Mouse (Mus musculus) stomach, embryonic 14.5 days (tissue): ENCODE results near the gene Snx30. TPM values are rescaled to one million over a fixed set of nuclear protein-coding genes. Genes with fewer than 3 reads are reported as not detected.
A peak's percentile ranks its signal among the peaks of the same experiment; 100 is the strongest.

Experiments
- ATAC-seq: fragments of 200-750 bp; cut with Nextera tagmentation; 2 replicates; pipeline ENCODE4 v1.8.0; 2017; ENCODE audit warnings: low read depth, moderate TSS enrichment; ENCODE audit not compliant: insufficient number of reproducible peaks, insufficient read depth, low FRiP score
- H3K27ac ChIP-seq: fragments of 300-500 bp; sonication (generic); 2 replicates; pipeline ENCODE4 v1.5.1; 2014; ENCODE audit warnings: mild to moderate bottlenecking, low read length, moderate library complexity, mixed read lengths
- H3K27me3 ChIP-seq: fragments of 300-500 bp; sonication (generic); 2 replicates; pipeline ENCODE4 v1.6.1; 2014; ENCODE audit warnings: low read length, control low read depth, mixed read lengths; ENCODE audit not compliant: control insufficient read depth, insufficient read depth
- H3K36me3 ChIP-seq: fragments of 300-500 bp; sonication (generic); 2 replicates; pipeline ENCODE4 v1.6.1; 2014; ENCODE audit warnings: mild to moderate bottlenecking, control low read depth, low read length, moderate library complexity, mixed read lengths; ENCODE audit not compliant: control insufficient read depth, insufficient read depth
- H3K4me1 ChIP-seq: fragments of 300-500 bp; sonication (generic); 2 replicates; pipeline ENCODE4 v1.6.1; 2014; ENCODE audit warnings: low read length, control low read depth, mixed read lengths; ENCODE audit not compliant: control insufficient read depth, insufficient read depth
- H3K4me2 ChIP-seq: fragments of 300-500 bp; sonication (generic); replicated peaks from 2 replicates; pipeline ENCODE4 v1.6.1; 2014; ENCODE audit warnings: low read depth, low read length, control low read depth
- H3K4me3 ChIP-seq: fragments of 300-500 bp; sonication (generic); 2 replicates; pipeline ENCODE4 v1.5.1; 2014; ENCODE audit warnings: low read depth, low read length, control low read depth
- H3K9ac ChIP-seq: fragments of 300-500 bp; sonication (generic); replicated peaks from 2 replicates; pipeline ENCODE4 v1.6.1; 2014; ENCODE audit warnings: low read depth, mild to moderate bottlenecking, control low read depth, low read length, moderate library complexity, mixed read lengths
- H3K9me3 ChIP-seq: fragments of 300-500 bp; sonication (generic); 2 replicates; pipeline ENCODE4 v1.6.1; 2016; ENCODE audit warnings: low read depth, low read length, control low read depth; ENCODE audit not compliant: control insufficient read depth
- WGBS: fragments of 180-500 bp; shearing (Covaris S2); extraction: QIAGEN DNeasy Blood & Tissue Kit; methylation state at CpG from one replicate; pipeline ENCODE4 v1.1.7; 2014; 5-methylcytosine and 5-hydroxymethylcytosine counted together
- polyA plus RNA-seq: library from polyadenylated mRNA; unstranded; fragments of >200 nt; fragmentation: Nextera tagmentation; extraction: Ambion mirVana; gene quantifications from 2 replicates; pipeline ENCODE4 v1.2.1, GENCODE M21; 2014

Snx30 gene
- polyA plus RNA-seq, 1 experiment from 2014 or later = 8.9 TPM

GRCm38 (mm10) chr4:59844460-59845244 lies 39.0 kb downstream of the Snx30 start:
- 81% methylated on average over 15 of the region's 15 CpGs for WGBS
- no peaks in the 10 kb centered on the region for H3K9me3 ChIP-seq

DNA sequence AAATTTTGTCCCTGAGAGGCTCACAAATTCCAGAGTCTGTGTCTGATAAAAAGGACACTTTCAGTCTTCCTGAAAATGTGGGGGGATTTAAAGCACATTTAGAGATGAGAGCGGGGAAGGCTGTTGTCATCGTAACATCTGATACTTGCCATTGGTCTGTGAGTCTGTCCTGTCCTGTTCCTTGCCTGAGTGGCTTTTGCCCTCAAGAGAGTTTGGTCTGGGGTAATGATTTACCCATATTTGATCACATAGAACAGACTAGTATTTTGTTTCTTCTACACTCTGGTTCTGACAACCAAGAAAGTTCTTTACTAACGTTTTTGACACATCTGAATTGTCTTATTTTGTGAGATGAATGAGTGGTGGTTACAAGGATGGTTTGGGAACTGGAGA lies 39.6 kb downstream of the Snx30 start:
- Histone ChIP-seq H3K4me3 (no peak overlapping the region), H3K27me3 (no peaks in the 10 kb centered on the region), H3K4me1 (no peaks in the 10 kb centered on the region), H3K27ac (no peak overlapping the region), H3K9ac (no peak overlapping the region), H3K36me3 (peaks cover 2% of the 10 kb centered on the region; the same call in 1 of the 2 replicates), H3K9me3 (no peaks in the 10 kb centered on the region), H3K4me2 (no peak overlapping the region)
- WGBS = 82% methylated on average over 3 of the region's 3 CpGs
- ATAC-seq = no peak

More at GRCm38 (mm10) chr4:59844460-59845244, 39.0 kb downstream of the Snx30 start:
- Histone ChIP-seq H3K4me1 (no peaks in the 10 kb centered on the region), H3K36me3 (peaks cover 2% of the 10 kb centered on the region; the same call in 1 of the 2 replicates), H3K27ac (no peak overlapping the region), H3K4me2 (no peak overlapping the region), H3K27me3 (no peaks in the 10 kb centered on the region), H3K4me3 (no peak overlapping the region), H3K9ac (no peak overlapping the region)
- no peak for ATAC-seq

GRCm38 (mm10) chr4:59847447-59847846 lies 41.8 kb downstream of the Snx30 start:
- Histone ChIP-seq H3K4me1 (no peaks in the 10 kb centered on the region), H3K27me3 (no peaks in the 10 kb centered on the region), H3K27ac (no peak overlapping the region), H3K4me3 (no peak overlapping the region), H3K9me3 (no peaks in the 10 kb centered on the region), H3K4me2 (no peak overlapping the region), H3K9ac (no peak overlapping the region), H3K36me3 (peaks cover 2% of the 10 kb centered on the region; the same call in 1 of the 2 replicates)
- 80% methylated on average over 5 of the region's 5 CpGs for WGBS
- ATAC-seq = no peak

DNA sequence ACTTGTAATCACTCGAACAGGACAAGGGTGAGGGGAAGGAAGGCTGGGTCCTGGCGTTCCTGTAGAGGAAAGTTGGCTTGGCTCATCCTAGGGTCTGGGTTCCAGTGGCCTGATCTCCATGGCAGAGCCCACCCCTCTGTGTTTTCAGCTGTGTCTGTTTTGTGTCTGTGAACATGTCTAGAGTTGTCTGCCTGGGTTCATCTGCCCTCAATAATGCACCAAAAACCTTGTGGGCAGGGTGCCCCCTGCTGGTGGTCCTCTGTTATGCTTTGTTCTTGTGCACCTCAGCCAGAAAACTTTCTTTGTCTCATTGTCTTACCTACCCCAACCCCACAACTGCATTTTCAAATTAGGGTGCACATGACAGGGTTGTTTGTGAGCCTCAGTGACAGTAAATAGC lies 44.5 kb downstream of the Snx30 start:
- Histone ChIP-seq H3K27ac (no peak overlapping the region), H3K4me3 (no peak overlapping the region), H3K9me3 (no peaks in the 10 kb centered on the region), H3K4me2 (no peak overlapping the region), H3K9ac (no peak overlapping the region), H3K27me3 (no peaks in the 10 kb centered on the region), H3K4me1 (no peaks in the 10 kb centered on the region), H3K36me3 (no peaks in the 10 kb centered on the region; the same call in 1 of the 2 replicates)
- WGBS = 64% methylated on average over 2 of the region's 2 CpGs
- ATAC-seq = peak; percentile 66; the same call in 1 of the 2 replicates

DNA sequence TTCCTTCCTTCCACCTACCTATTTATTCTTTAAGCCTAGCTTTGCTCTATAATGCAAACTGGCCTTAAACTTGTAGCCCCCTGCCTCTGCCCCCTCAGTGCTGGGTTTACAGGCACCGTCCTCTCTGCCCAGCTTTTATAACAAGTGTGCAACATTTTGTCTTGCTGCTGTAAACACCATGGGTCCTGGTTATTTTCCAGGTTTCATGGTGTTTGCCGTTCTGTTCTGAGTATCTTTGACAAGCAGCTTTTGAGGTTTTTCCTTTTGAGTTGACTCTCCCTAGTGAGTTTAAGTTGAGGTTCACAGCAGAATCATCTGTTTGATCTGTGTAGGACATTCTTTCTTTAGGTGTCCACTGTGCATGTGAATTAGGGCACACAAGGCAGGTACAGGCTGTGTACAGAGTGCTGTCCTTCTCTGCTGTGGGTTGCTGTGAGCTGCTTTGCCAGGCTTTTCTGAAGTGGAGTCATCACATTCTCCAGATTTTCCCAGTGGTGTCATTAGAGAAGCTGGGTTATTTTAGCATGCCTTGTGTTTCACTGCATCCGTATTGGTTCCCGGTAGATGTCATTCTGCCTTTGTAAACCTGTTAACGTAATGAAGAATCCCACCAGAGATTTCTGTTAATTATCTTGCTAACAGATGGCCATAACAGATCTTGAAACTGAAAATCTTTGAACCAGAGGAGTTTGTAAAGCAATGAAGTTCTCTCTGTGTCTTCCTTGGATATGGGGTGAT lies 45.4 kb downstream of the Snx30 start:
- Histone ChIP-seq H3K4me3 (no peak overlapping the region), H3K27me3 (no peaks in the 10 kb centered on the region), H3K36me3 (no peaks in the 10 kb centered on the region; the same call in 1 of the 2 replicates), H3K4me2 (no peak overlapping the region), H3K9ac (no peak overlapping the region), H3K27ac (no peak overlapping the region), H3K4me1 (no peaks in the 10 kb centered on the region), H3K9me3 (no peaks in the 10 kb centered on the region)
- no peak for ATAC-seq
- 89% methylated on average over 5 of the region's 5 CpGs for WGBS

DNA sequence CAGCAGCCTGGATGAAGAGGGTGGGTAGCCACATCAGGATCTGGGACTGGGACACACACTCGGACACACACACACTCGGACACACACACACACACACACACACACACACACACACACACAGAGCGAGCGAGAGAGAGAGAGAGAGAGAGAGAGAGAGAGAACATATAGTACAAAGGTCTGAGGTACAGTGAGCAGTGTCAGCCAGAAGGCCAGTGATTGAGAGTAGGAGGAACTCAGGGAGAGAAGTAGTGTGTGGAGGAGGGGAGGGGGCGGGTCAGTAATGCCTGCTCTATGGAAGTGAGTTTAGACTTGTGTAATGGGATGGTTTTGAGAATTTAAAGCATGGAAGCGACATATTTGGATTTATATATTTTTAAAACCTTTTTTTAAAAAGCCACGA lies 47.5 kb downstream of the Snx30 start:
- no peak overlapping the region for H3K27ac ChIP-seq
- H3K9ac ChIP-seq = no peak overlapping the region
- H3K36me3 ChIP-seq = peaks cover 3% of the 10 kb centered on the region; the same call in 1 of the 2 replicates
- no peaks in the 10 kb centered on the region for H3K9me3 ChIP-seq
- H3K4me2 ChIP-seq = no peak overlapping the region
- no peaks in the 10 kb centered on the region for H3K4me1 ChIP-seq
- H3K27me3 ChIP-seq = no peaks in the 10 kb centered on the region
- 88% methylated on average over 7 of the region's 7 CpGs for WGBS
- no peak overlapping the region for H3K4me3 ChIP-seq
- ATAC-seq = no peak

GRCm38 (mm10) chr4:59859693-59860425 lies 54.2 kb downstream of the Snx30 start:
- H3K27ac ChIP-seq = peak overlapping the region; percentile 72; the same call in 1 of the 2 replicates
- peak; percentile 78 for ATAC-seq
- H3K36me3 ChIP-seq = peaks cover 3% of the 10 kb centered on the region; the same call in 1 of the 2 replicates
- no peak overlapping the region for H3K4me2 ChIP-seq
- no peaks in the 10 kb centered on the region for H3K27me3 ChIP-seq
- no peak overlapping the region for H3K9ac ChIP-seq
- 51% methylated on average over 16 of the region's 16 CpGs for WGBS
- H3K4me1 ChIP-seq = no peaks in the 10 kb centered on the region
- H3K4me3 ChIP-seq = no peak overlapping the region
- H3K9me3 ChIP-seq = no peaks in the 10 kb centered on the region

- H3K4me2 ChIP-seq = no peak overlapping the region
- H3K27me3 ChIP-seq = no peaks in the 10 kb centered on the region
- H3K4me3 ChIP-seq = no peak overlapping the region
- H3K9ac ChIP-seq = no peak overlapping the region
- H3K27ac ChIP-seq = peak overlapping the region; percentile 72; the same call in 1 of the 2 replicates
- ATAC-seq = no peak
- WGBS = 60% methylated on average over 2 of the region's 2 CpGs
- peaks cover 3% of the 10 kb centered on the region; the same call in 1 of the 2 replicates for H3K36me3 ChIP-seq
- H3K9me3 ChIP-seq = no peaks in the 10 kb centered on the region
- no peaks in the 10 kb centered on the region for H3K4me1 ChIP-seq
Observed at GRCm38 (mm10) chr4:59860431-59860830, 54.8 kb downstream of the Snx30 start.
